Mouse (Mus musculus) telencephalon, adult 2 months (tissue): ENCODE measurements at regions not wholly inside any gene's neighbourhood (a gene's known extent, or its start where the extent isn't known, plus 50 kb on each side); places are given as distances from the start of the nearest gene placed in this dataset.
A peak's percentile ranks its signal among the peaks of the same experiment; 100 is the strongest.
"Not testable (repeated sequence)": the region's sequence is repeated elsewhere in the genome, so short reads cannot be mapped to it uniquely, and the experiment has no call there.

Source experiments
- DNase-seq: peaks from one replicate; pipeline ENCODE4 v3.0.0-alpha.2; 2011; ENCODE audit warnings: low read depth, low spot score

GRCm38 (mm10) chr11:27105920-27106319, 512.1 kb upstream of the Vrk2 start:
- no peak for DNase-seq

GRCm38 (mm10) chr11:27102906-27103305, 509.1 kb upstream of the Vrk2 start:
- DNase-seq: no peak

GRCm38 (mm10) chr11:27102045-27102444, 508.2 kb upstream of the Vrk2 start:
- no peak for DNase-seq

GRCm38 (mm10) chr11:27096615-27097014, 502.8 kb upstream of the Vrk2 start:
- DNase-seq: no peak

GRCm38 (mm10) chr11:27095460-27095859, 501.7 kb upstream of the Vrk2 start:
- not testable (repeated sequence) for DNase-seq

- no peak for DNase-seq
Measured at GRCm38 (mm10) chr11:27086516-27086915, 492.7 kb upstream of the Vrk2 start.

GRCm38 (mm10) chr11:27081188-27081587, 487.4 kb upstream of the Vrk2 start:
- DNase-seq: no peak

- no peak for DNase-seq
Measured at GRCm38 (mm10) chr11:27070381-27070780, 476.6 kb upstream of the Vrk2 start.

GRCm38 (mm10) chr11:27027243-27027852, 433.5 kb upstream of the Vrk2 start:
- no peak for DNase-seq

GRCm38 (mm10) chr11:27025500-27025899, 431.7 kb upstream of the Vrk2 start:
- DNase-seq: no peak

GRCm38 (mm10) chr11:26996292-26997099, 402.7 kb upstream of the Vrk2 start:
- peak; percentile 54 for DNase-seq

GRCm38 (mm10) chr11:26981216-26981615, 387.4 kb upstream of the Vrk2 start:
- no peak for DNase-seq

- peak; percentile 74 for DNase-seq
Measured at GRCm38 (mm10) chr11:26972533-26973081, 378.8 kb upstream of the Vrk2 start.

GRCm38 (mm10) chr11:26971161-26971560, 377.4 kb upstream of the Vrk2 start:
- DNase-seq: no peak

GRCm38 (mm10) chr11:26967427-26967826, 373.6 kb upstream of the Vrk2 start:
- DNase-seq: peak; percentile 75

GRCm38 (mm10) chr11:26962928-26963667, 369.3 kb upstream of the Vrk2 start:
- DNase-seq: no peak

- DNase-seq: no peak
Measured at GRCm38 (mm10) chr11:26962040-26962927, 368.5 kb upstream of the Vrk2 start.

- DNase-seq: peak; percentile 63
Measured at GRCm38 (mm10) chr11:26961336-26961980, 367.7 kb upstream of the Vrk2 start.

GRCm38 (mm10) chr11:26956153-26956552, 362.4 kb upstream of the Vrk2 start:
- no peak for DNase-seq

GRCm38 (mm10) chr11:26931766-26932165, 338.0 kb upstream of the Vrk2 start:
- no peak for DNase-seq

- no peak for DNase-seq
Measured at GRCm38 (mm10) chr11:26907099-26907498, 313.3 kb upstream of the Vrk2 start.
